Mouse (Mus musculus): Measurements from ENCODE around the gene Ormdl2. TPM values are rescaled to one million over a fixed set of nuclear protein-coding genes. Genes with fewer than 3 reads are reported as not detected.
A peak's percentile ranks its signal among the peaks of the same experiment; 100 is the strongest.

Ormdl2 gene
- polyA plus RNA-seq, 1 experiment = 41.1 TPM

DNA sequence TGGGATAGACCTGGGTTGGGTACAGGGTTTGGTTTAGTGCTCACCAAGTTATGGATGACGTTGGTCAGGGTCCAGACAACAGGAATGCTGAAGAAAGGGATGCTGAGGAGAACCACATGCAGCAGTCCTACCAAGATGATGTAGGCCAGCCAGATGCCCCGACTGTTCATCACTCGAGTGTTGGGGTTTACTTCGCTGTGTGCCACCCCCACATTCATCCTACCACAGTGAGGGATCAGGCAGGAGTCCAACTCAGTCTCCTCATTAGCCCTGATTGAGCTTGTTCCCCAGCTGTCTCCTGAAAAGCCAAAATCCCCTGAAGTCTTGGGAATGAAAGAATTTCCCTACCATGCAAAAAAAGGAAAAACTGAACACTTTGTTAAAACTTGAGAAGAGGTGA, 1.2 kb downstream of the Ormdl2 start:
- Histone ChIP-seq H3K27me3 (ENCODE audit: control insufficient read depth, insufficient read depth, insufficient read length) (no peaks in the 10 kb centered on the region), H3K79me2 (ENCODE audit: control insufficient read depth, insufficient read depth) (peaks cover 35% of the 10 kb centered on the region), H3K4me3 (ENCODE audit: insufficient read depth, poor library complexity, severe bottlenecking) (no peak overlapping the region), H3K79me3 (ENCODE audit: low read depth) (peaks cover 36% of the 10 kb centered on the region), H3ac (ENCODE audit: control insufficient read depth, insufficient read length, low read depth) (no peak overlapping the region), H3K36me3 (ENCODE audit: control insufficient read depth, insufficient read depth) (peaks cover 64% of the 10 kb centered on the region)
- TF ChIP-seq MAX (IDR thresholded peaks at IDR 0.05) (no peak), CEBPB (IDR thresholded peaks at IDR 0.05; ENCODE audit: low read depth) (no peak), MYOG (IDR thresholded peaks at IDR 0.05; ENCODE audit: control insufficient read depth, extremely low read depth, insufficient read length) (no peak), CTCF (IDR thresholded peaks at IDR 0.05; ENCODE audit: control insufficient read depth, insufficient read depth, insufficient read length) (no peak), FOSL1 (IDR thresholded peaks at IDR 0.05; ENCODE audit: insufficient read depth, low read length, poor library complexity, severe bottlenecking) (no peak), USF1 (IDR thresholded peaks at IDR 0.05; ENCODE audit: low read depth) (no peak), MYOD1 (IDR thresholded peaks at IDR 0.05; ENCODE audit: control insufficient read depth, insufficient read length, low read depth) (no peak)

DNA sequence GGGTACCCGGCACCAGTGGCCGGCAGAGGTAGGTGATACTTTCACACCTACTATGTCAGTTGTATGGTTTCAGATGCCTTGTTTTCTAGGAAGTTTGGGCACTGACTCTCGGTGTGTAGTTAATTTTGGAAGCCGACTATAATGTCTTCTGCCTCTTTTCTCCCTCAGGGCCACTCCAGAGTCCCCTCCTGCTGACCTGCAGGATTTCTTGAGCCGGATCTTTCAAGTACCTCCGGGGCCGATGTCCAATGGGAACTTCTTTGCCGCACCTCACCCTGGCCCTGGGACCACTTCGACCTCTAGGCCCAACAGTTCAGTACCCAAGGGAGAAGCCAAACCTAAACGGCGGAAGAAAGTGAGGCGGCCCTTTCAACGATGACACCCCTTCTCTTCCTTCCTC, 4.4 kb downstream of the Ormdl2 start, which contains the start of gene Sarnp:
Sarnp (plus strand) TSS at position 301 of the 400 bp plus-strand sequence.
- TF ChIP-seq CEBPB (IDR thresholded peaks at IDR 0.05; ENCODE audit: low read depth) (no peak), CTCF (IDR thresholded peaks at IDR 0.05; ENCODE audit: control insufficient read depth, insufficient read depth, insufficient read length) (no peak), MYOG (IDR thresholded peaks at IDR 0.05; ENCODE audit: control insufficient read depth, extremely low read depth, insufficient read length) (no peak), USF1 (IDR thresholded peaks at IDR 0.05; ENCODE audit: low read depth) (no peak), MYOD1 (IDR thresholded peaks at IDR 0.05; ENCODE audit: control insufficient read depth, insufficient read length, low read depth) (no peak), MAX (IDR thresholded peaks at IDR 0.05) (no peak), FOSL1 (IDR thresholded peaks at IDR 0.05; ENCODE audit: insufficient read depth, low read length, poor library complexity, severe bottlenecking) (no peak)
- no peak within 1 kb of the TSS for H3ac ChIP-seq (ENCODE audit: control insufficient read depth, insufficient read length, low read depth)
- no peaks in the 10 kb centered on the region for H3K27me3 ChIP-seq (ENCODE audit: control insufficient read depth, insufficient read depth, insufficient read length)
- H3K36me3 ChIP-seq (ENCODE audit: control insufficient read depth, insufficient read depth) = peaks cover 67% of the 10 kb centered on the region
- peaks cover 16% of the 10 kb centered on the region for H3K79me2 ChIP-seq (ENCODE audit: control insufficient read depth, insufficient read depth)
- H3K4me3 ChIP-seq (ENCODE audit: insufficient read depth, poor library complexity, severe bottlenecking) = no peak within 1 kb of the TSS
- H3K79me3 ChIP-seq (ENCODE audit: low read depth) = peaks cover 5% of the 10 kb centered on the region

DNA sequence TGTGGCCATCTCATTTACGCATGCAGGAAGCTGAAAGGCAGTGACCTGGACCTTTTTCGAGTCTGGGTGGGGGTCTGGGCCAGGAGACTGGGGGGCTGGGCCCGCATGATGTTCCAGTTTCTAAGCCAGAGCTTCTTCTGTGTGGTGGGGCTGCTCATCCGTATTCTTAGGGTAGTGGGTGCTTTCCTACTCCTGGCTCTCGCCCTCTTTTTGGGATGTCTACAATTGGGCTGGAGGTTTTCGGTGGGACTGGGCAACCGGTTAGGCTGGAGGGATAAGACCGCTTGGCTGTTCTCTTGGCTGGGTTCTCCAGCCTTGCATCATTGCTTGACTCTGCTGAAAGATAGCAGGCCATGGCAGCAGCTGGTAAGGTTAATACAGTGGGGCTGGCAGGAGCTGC, 14.4 kb downstream of the Ormdl2 start:
- Histone ChIP-seq H3K4me3 (ENCODE audit: insufficient read depth, poor library complexity, severe bottlenecking) (peak overlapping the region; percentile 86), H3K36me3 (ENCODE audit: control insufficient read depth, insufficient read depth) (peaks cover 30% of the 10 kb centered on the region), H3K79me3 (ENCODE audit: low read depth) (peaks cover 44% of the 10 kb centered on the region), H3K27me3 (ENCODE audit: control insufficient read depth, insufficient read depth, insufficient read length) (no peaks in the 10 kb centered on the region), H3K79me2 (ENCODE audit: control insufficient read depth, insufficient read depth) (peaks cover 66% of the 10 kb centered on the region), H3ac (ENCODE audit: control insufficient read depth, insufficient read length, low read depth) (peak overlapping the region; percentile 27)
- TF ChIP-seq MYOG (IDR thresholded peaks at IDR 0.05; ENCODE audit: control insufficient read depth, extremely low read depth, insufficient read length) (no peak), USF1 (IDR thresholded peaks at IDR 0.05; ENCODE audit: low read depth) (no peak), MYOD1 (IDR thresholded peaks at IDR 0.05; ENCODE audit: control insufficient read depth, insufficient read length, low read depth) (no peak), CEBPB (IDR thresholded peaks at IDR 0.05; ENCODE audit: low read depth) (no peak), FOSL1 (IDR thresholded peaks at IDR 0.05; ENCODE audit: insufficient read depth, low read length, poor library complexity, severe bottlenecking) (no peak), MAX (IDR thresholded peaks at IDR 0.05) (no peak), CTCF (IDR thresholded peaks at IDR 0.05; ENCODE audit: control insufficient read depth, insufficient read depth, insufficient read length) (no peak)

DNA sequence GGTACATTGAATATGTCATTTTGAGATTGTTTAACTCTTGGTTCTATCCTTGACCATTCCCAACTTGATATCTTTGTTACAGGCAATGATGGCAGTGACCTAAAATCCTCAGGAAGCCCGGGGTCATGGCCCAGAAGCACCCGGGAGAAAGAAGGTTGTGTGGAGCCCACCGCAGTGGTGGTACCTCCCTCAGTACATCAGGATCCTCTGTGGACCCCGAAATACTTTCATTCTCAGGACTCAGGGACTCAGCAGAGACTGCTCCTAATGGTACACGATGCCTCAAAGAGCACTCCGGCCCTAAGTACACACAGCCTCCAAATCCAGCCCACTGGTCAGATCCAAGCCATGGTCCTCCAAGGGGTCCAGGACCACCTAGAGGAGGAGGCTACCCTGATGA, 15.4 kb downstream of the Ormdl2 start:
- peaks cover 37% of the 10 kb centered on the region for H3K36me3 ChIP-seq (ENCODE audit: control insufficient read depth, insufficient read depth)
- peaks cover 44% of the 10 kb centered on the region for H3K79me3 ChIP-seq (ENCODE audit: low read depth)
- no peaks in the 10 kb centered on the region for H3K27me3 ChIP-seq (ENCODE audit: control insufficient read depth, insufficient read depth, insufficient read length)
- H3ac ChIP-seq (ENCODE audit: control insufficient read depth, insufficient read length, low read depth) = peak overlapping the region; percentile 65
- H3K4me3 ChIP-seq (ENCODE audit: insufficient read depth, poor library complexity, severe bottlenecking) = peak overlapping the region; percentile 86
- peaks cover 72% of the 10 kb centered on the region for H3K79me2 ChIP-seq (ENCODE audit: control insufficient read depth, insufficient read depth)
- TF ChIP-seq FOSL1 (IDR thresholded peaks at IDR 0.05; ENCODE audit: insufficient read depth, low read length, poor library complexity, severe bottlenecking) (no peak), CTCF (IDR thresholded peaks at IDR 0.05; ENCODE audit: control insufficient read depth, insufficient read depth, insufficient read length) (no peak), MYOD1 (IDR thresholded peaks at IDR 0.05; ENCODE audit: control insufficient read depth, insufficient read length, low read depth) (no peak), CEBPB (IDR thresholded peaks at IDR 0.05; ENCODE audit: low read depth) (no peak), USF1 (IDR thresholded peaks at IDR 0.05; ENCODE audit: low read depth) (no peak), MAX (IDR thresholded peaks at IDR 0.05) (no peak), MYOG (IDR thresholded peaks at IDR 0.05; ENCODE audit: control insufficient read depth, extremely low read depth, insufficient read length) (no peak)

DNA sequence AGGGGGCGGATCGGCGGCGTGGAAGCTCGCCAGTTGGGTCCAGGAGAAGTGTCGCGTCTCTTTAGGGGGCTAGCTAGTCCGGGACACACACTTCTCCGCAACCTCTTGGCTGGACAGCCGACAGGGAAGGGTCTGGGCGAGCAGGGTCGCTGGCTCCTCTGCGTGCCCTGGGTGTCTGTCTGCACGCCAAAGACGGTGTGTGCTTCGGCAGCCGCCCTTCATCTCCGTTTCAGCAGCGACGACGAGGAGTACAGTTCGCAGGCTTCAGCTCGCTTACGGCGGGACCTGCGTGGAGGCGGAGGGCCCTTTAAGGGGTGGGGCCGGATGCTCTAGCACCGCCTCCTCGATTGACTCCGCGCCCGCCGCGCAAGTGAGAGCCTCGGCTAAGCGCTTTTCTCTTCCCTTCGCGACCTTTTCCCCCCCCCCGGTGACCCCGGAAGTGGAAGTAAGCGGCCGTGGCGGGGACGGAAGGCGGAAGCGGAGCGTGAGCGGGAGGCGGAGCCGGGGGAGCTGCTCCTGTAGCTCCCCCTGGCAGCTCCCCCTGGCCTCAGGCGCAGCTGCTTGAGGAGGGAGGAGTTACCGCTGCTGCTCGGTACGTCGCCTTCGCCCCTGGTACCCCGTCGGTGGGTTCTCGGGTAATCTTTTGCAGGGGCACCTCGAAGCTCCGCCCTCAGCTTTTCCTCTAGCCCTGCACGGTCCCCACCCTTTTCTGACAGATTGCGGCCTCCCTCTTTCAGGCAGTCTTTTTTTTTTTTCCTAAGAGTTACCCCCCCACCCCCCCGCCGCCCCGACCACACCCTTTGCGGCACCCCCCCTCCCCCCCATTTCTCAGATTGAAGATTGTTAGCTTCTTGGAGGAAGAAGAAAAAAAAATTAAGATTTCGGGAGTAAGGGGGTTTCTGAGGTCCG, 16.1 kb downstream of the Ormdl2 start:
- H3K36me3 ChIP-seq (ENCODE audit: control insufficient read depth, insufficient read depth) = peaks cover 42% of the 10 kb centered on the region
- TF ChIP-seq MAX (IDR thresholded peaks at IDR 0.05) (peak; percentile 59), FOSL1 (IDR thresholded peaks at IDR 0.05; ENCODE audit: insufficient read depth, low read length, poor library complexity, severe bottlenecking) (no peak)
- H3ac ChIP-seq (ENCODE audit: control insufficient read depth, insufficient read length, low read depth) = peak overlapping the region; percentile 89
- peaks cover 42% of the 10 kb centered on the region for H3K79me3 ChIP-seq (ENCODE audit: low read depth)
- H3K79me2 ChIP-seq (ENCODE audit: control insufficient read depth, insufficient read depth) = peaks cover 68% of the 10 kb centered on the region
- no peaks in the 10 kb centered on the region for H3K27me3 ChIP-seq (ENCODE audit: control insufficient read depth, insufficient read depth, insufficient read length)
- peak overlapping the region; percentile 86 for H3K4me3 ChIP-seq (ENCODE audit: insufficient read depth, poor library complexity, severe bottlenecking)
